In the genomic region with DNA sequence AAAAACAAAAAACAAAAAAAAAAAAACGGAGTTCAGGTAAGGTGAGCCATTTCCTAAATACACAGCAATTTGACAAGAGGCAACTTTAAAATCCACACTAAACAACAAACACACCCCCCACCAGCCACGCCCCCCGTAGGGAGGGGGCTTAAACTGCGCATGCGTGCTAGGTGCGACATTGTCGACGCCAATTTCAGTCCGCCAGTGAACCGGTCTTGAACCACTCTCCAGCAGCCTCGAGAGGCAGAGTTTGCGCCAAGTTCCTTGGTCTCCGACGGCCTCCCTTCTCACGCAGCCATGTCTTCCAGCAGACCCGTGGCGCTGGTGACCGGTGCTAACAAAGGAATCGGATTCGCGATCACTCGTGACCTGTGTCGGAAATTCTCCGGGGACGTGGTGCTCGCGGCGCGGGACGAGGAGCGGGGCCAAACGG, we compare ENCODE assay signal across 8 mouse cellular contexts. TPM values are rescaled to one million over a fixed set of nuclear protein-coding genes. Genes with fewer than 3 reads are reported as not detected.
DNase-seq lines count a peak whose midpoint lies in the region; ATAC-seq and TF ChIP-seq lines count a peak whose summit lies in the region.

No protein-coding gene starts in this region.

- H3K27ac ChIP-seq in bone marrow, adult 2 months (ENCODE audit: control insufficient read depth, insufficient read depth, low read depth, low read length, poor library complexity), result peak overlapping the region; percentile 35; the same call in 1 of the 2 replicates
- no peak overlapping the region for H3K27ac ChIP-seq in embryonic fibroblast, embryonic 13.5 days (ENCODE audit: insufficient read depth, low read length)
- H3K27ac ChIP-seq in heart, embryonic 11.5 days (ENCODE audit: low read depth, low read length), result peak overlapping the region; percentile 73
- H3K27ac ChIP-seq in kidney, embryonic 15.5 days, result peak overlapping the region; percentile 82
- peak overlapping the region; percentile 56 for H3K27ac ChIP-seq in liver, adult 2 months (replicated peaks; ENCODE audit: insufficient read depth, low read depth, low read length)

- peak; percentile 68 for TF ChIP-seq POLR2A in bone marrow, adult 2 months (IDR thresholded peaks at IDR 0.05; ENCODE audit: borderline replicate concordance, control insufficient read depth, low read depth, low read length)
- TF ChIP-seq POLR2A in embryonic fibroblast, embryonic 13.5 days (IDR thresholded peaks at IDR 0.05; ENCODE audit: low read depth, low read length), result peak; percentile 95
- peak; percentile 92 for TF ChIP-seq POLR2A in liver, adult 2 months (IDR thresholded peaks at IDR 0.05; ENCODE audit: extremely low read depth, insufficient read depth, low read length)

- H3K4me3 ChIP-seq in bone marrow, adult 2 months (replicated peaks; ENCODE audit: control insufficient read depth, low read depth, low read length), result peak overlapping the region; percentile 71
- H3K4me3 ChIP-seq in embryonic fibroblast, embryonic 13.5 days (ENCODE audit: insufficient read depth, low read length), result peak overlapping the region; percentile 55
- peak overlapping the region; percentile 68 for H3K4me3 ChIP-seq in heart, embryonic 11.5 days (ENCODE audit: low read depth, low read length)
- H3K4me3 ChIP-seq in kidney, embryonic 15.5 days (replicated peaks), result peak overlapping the region; percentile 72
- H3K4me3 ChIP-seq in liver, adult 2 months (ENCODE audit: insufficient read depth, low read depth, low read length), result peak overlapping the region; percentile 67

- H3K9me3 ChIP-seq in heart, embryonic 11.5 days (replicated peaks; ENCODE audit: control insufficient read depth, low read length), result no peaks in the 10 kb centered on the region
- H3K9me3 ChIP-seq in kidney, embryonic 15.5 days (replicated peaks), result no peaks in the 10 kb centered on the region

- no peaks in the 10 kb centered on the region for H3K79me2 ChIP-seq in liver, adult 2 months (ENCODE audit: control insufficient read depth, insufficient read depth, low read length)

- no peaks in the 10 kb centered on the region for H3K36me3 ChIP-seq in heart, embryonic 11.5 days (ENCODE audit: control insufficient read depth, insufficient read depth, low read length)
- H3K36me3 ChIP-seq in kidney, embryonic 15.5 days, result peaks cover 15% of the 10 kb centered on the region
- peaks cover 13% of the 10 kb centered on the region for H3K36me3 ChIP-seq in liver, adult 2 months (ENCODE audit: control insufficient read depth, insufficient read depth, low read length)

- under 1% methylated on average over 32 of the region's 32 CpGs for WGBS in bone marrow, adult 2 months
- under 1% methylated on average over 32 of the region's 32 CpGs for WGBS in heart, embryonic 11.5 days (ENCODE audit: insufficient replicate concordance)
- under 1% methylated on average over 32 of the region's 32 CpGs for WGBS in kidney, embryonic 15.5 days
- under 1% methylated on average over 32 of the region's 32 CpGs for WGBS in liver, adult 2 months

- no peaks in the 10 kb centered on the region for H3K27me3 ChIP-seq in heart, embryonic 11.5 days (ENCODE audit: control insufficient read depth, insufficient read depth, low read length)
- no peaks in the 10 kb centered on the region for H3K27me3 ChIP-seq in kidney, embryonic 15.5 days
- H3K27me3 ChIP-seq in liver, adult 2 months (ENCODE audit: control insufficient read depth, insufficient read depth, low read length), result no peaks in the 10 kb centered on the region

- peak overlapping the region; percentile 93 for H3K4me2 ChIP-seq in heart, embryonic 11.5 days
- H3K4me2 ChIP-seq in kidney, embryonic 15.5 days, result peak overlapping the region; percentile 76

- peak overlapping the region; percentile 82 for H3K9ac ChIP-seq in heart, embryonic 11.5 days (ENCODE audit: low read depth, low read length)
- peak overlapping the region; percentile 76 for H3K9ac ChIP-seq in kidney, embryonic 15.5 days
- peak overlapping the region; percentile 76 for H3K9ac ChIP-seq in liver, adult 2 months (ENCODE audit: low read depth, low read length)

- H3K4me1 ChIP-seq in bone marrow, adult 2 months (ENCODE audit: control insufficient read depth, insufficient read depth, low read length), result no peaks in the 10 kb centered on the region
- H3K4me1 ChIP-seq in embryonic fibroblast, embryonic 13.5 days (ENCODE audit: control insufficient read depth, insufficient read depth, low read length), result 0 out of 2 replicates have a peak, but pooled peaks cover 5% of the 10 kb centered on the region
- 0 out of 2 replicates have a peak, but pooled peaks cover 6% of the 10 kb centered on the region for H3K4me1 ChIP-seq in heart, embryonic 11.5 days (ENCODE audit: control insufficient read depth, insufficient read depth, low read length)
- H3K4me1 ChIP-seq in kidney, embryonic 15.5 days, result peaks cover 23% of the 10 kb centered on the region
- peaks cover 26% of the 10 kb centered on the region for H3K4me1 ChIP-seq in liver, adult 2 months (ENCODE audit: control insufficient read depth, insufficient read depth, low read length)

- peak; percentile 92 for DNase-seq in A20 (ENCODE audit: low read depth, low spot score)
- DNase-seq in liver, adult 2 months (ENCODE audit: extremely low read depth, low read depth, low spot score), result peak; percentile 89
- DNase-seq in spleen, postnatal 36 days (ENCODE audit: low spot score in 2 of 2), result peak; percentile 84 to 88

- TF ChIP-seq CTCF in bone marrow, adult 2 months (IDR thresholded peaks at IDR 0.05; ENCODE audit: control insufficient read depth, insufficient read depth, low read length), result no peak
- no peak for TF ChIP-seq CTCF in embryonic fibroblast, embryonic 13.5 days (IDR thresholded peaks at IDR 0.05; ENCODE audit: borderline replicate concordance, insufficient read depth, low read length)
- no peak; the same call in 1 of the 2 replicates for TF ChIP-seq CTCF in liver, adult 2 months (IDR thresholded peaks at IDR 0.05; ENCODE audit: low read depth, low read length)

- peak; percentile 49; the same call in 1 of the 2 replicates for ATAC-seq in heart, embryonic 11.5 days (replicated peaks; ENCODE audit: insufficient number of reproducible peaks, low FRiP score, low TSS enrichment)
- peak; percentile 60 for ATAC-seq in kidney, embryonic 15.5 days (replicated peaks; ENCODE audit: low FRiP score)
- ATAC-seq in monocyte, adult 5-6 weeks (replicated peaks; ENCODE audit: insufficient number of reproducible peaks, low FRiP score, low TSS enrichment, poor library complexity, severe bottlenecking), result peak; percentile 62

RNA-seq across cellular contexts. Expression of gene Cbr1, which starts 2.0 kb away (rescaled TPM):
- polyA plus RNA-seq in bone marrow, adult 2 months (2011; ENCODE audit: insufficient read depth, insufficient read length, low replicate concordance, missing spikeins), result 6.8 and 12.3 TPM in 2 replicates
- 30.0 and 34.3 TPM in 2 replicates for polyA plus RNA-seq in embryonic fibroblast, embryonic 13.5 days (2011; ENCODE audit: insufficient read length, low read depth, missing spikeins)
- polyA plus RNA-seq in heart, embryonic 11.5 days (2014; fragmentation: Nextera tagmentation; extraction: Ambion mirVana), result 61.0 and 65.9 TPM in 2 replicates
- 138 and 140 TPM in 2 replicates for polyA plus RNA-seq in kidney, embryonic 15.5 days (2015; fragmentation: Nextera tagmentation; extraction: Ambion mirVana)
- 125 and 126 TPM in 2 replicates for total RNA-seq in liver, adult 2 months (2014; rRNA removed)
- 194 and 308 TPM in 2 replicates for polyA plus RNA-seq in liver, adult 2 months (2012; rRNA removed)
- total RNA-seq in monocyte, adult 5-6 weeks (2017), result 6.5 to 13.6 TPM (median 12.2 TPM) in 3 replicates

RNA-seq across cellular contexts. Expression of gene Setd4, which starts 3.8 kb away (rescaled TPM):
- polyA plus RNA-seq in bone marrow, adult 2 months (2011; ENCODE audit: insufficient read depth, insufficient read length, low replicate concordance, missing spikeins), result 17.1 TPM in 2 replicates
- polyA plus RNA-seq in embryonic fibroblast, embryonic 13.5 days (2011; ENCODE audit: insufficient read length, low read depth, missing spikeins), result 4.9 and 6.1 TPM in 2 replicates
- polyA plus RNA-seq in heart, embryonic 11.5 days (2014; fragmentation: Nextera tagmentation; extraction: Ambion mirVana), result 6.1 and 6.2 TPM in 2 replicates
- polyA plus RNA-seq in kidney, embryonic 15.5 days (2015; fragmentation: Nextera tagmentation; extraction: Ambion mirVana), result 13.9 and 14.3 TPM in 2 replicates
- total RNA-seq in liver, adult 2 months (2014; rRNA removed), result 9.7 and 10.1 TPM in 2 replicates
- 7.9 and 10.4 TPM in 2 replicates for polyA plus RNA-seq in liver, adult 2 months (2012; rRNA removed)
- total RNA-seq in monocyte, adult 5-6 weeks (2017), result 10.7 to 13.7 TPM (median 13.0 TPM) in 3 replicates

RNA-seq across cellular contexts. Expression of gene Gm5678, which starts 20.2 kb away (rescaled TPM):
- polyA plus RNA-seq in bone marrow, adult 2 months (2011; ENCODE audit: insufficient read depth, insufficient read length, low replicate concordance, missing spikeins), result not detected in 2 replicates
- not detected in 2 replicates for polyA plus RNA-seq in embryonic fibroblast, embryonic 13.5 days (2011; ENCODE audit: insufficient read length, low read depth, missing spikeins)
- polyA plus RNA-seq in heart, embryonic 11.5 days (2014; fragmentation: Nextera tagmentation; extraction: Ambion mirVana), result not detected in 2 replicates
- not detected in 2 replicates for polyA plus RNA-seq in kidney, embryonic 15.5 days (2015; fragmentation: Nextera tagmentation; extraction: Ambion mirVana)
- total RNA-seq in liver, adult 2 months (2014; rRNA removed), result not detected in 2 replicates
- not detected in 2 replicates for polyA plus RNA-seq in liver, adult 2 months (2012; rRNA removed)
- total RNA-seq in monocyte, adult 5-6 weeks (2017), result not detected in 3 replicates
